Mouse (Mus musculus): ENCODE results near the gene Olfr800. TPM values are rescaled to one million over a fixed set of nuclear protein-coding genes. Genes with fewer than 3 reads are reported as not detected.

The Olfr800 gene
- not detected in 2 replicates for polyA plus RNA-seq (2016; fragmentation: Nextera tagmentation; extraction: Ambion mirVana)

DNA sequence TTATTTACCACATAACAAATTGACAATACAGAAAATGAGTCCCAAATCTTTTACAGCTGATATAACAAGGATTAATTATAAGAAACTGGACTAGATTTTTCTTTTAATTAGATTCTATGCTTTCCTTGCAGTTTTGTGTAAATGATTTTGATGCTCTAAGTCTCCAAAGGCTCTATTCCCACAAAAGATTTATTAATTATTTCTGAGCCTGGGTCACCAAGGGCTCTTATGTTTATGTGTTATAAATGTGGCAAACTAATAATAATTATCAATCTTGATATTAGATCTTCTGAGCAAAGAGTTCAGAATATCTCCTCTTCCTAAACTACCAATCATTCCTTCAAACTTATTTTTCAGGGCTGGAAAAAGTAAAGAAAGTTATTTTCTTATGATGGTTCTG, at the start of gene Olfr800:
TSS of gene Olfr800 (plus strand) at position 301 of the 400 bp plus-strand sequence.
- no peaks in the 10 kb centered on the region for H3K27me3 ChIP-seq (ENCODE audit: insufficient read depth, poor library complexity, severe bottlenecking)
- H3K4me1 ChIP-seq: no peaks in the 10 kb centered on the region
- no peaks in the 10 kb centered on the region for H3K36me3 ChIP-seq
- no peak within 1 kb of the TSS for H3K4me3 ChIP-seq
- no peak for DNase-seq (ENCODE audit: low spot score)
- H3K9me3 ChIP-seq: no peaks in the 10 kb centered on the region
- H3K27ac ChIP-seq: no peak within 1 kb of the TSS

DNA sequence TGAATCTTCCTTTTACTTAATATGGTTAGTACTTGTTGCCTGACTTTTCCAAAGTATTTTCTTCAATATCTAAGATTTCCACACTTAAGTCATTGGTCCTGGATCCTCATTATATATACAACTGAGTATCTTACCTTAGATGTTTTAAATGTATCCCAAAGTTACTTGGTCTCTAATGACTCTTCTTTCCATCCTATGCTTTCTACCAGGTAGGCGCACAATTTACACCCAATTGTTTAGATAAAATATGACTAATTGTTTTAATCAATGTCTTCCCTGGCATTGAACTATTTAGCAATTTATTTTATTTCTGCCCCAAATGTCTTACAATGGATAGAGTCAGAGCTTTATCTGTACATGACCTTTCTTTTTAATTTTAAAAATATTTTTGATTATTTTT, 45.0 kb upstream of the Olfr800 start, which contains the start of gene Olfr796:
TSS of gene Olfr796 (minus strand) at position 101 of the 400 bp plus-strand sequence.
- no peak within 1 kb of the TSS for H3K27ac ChIP-seq
- no peak within 1 kb of the TSS for H3K4me3 ChIP-seq
- no peaks in the 10 kb centered on the region for H3K9me3 ChIP-seq
- DNase-seq (ENCODE audit: low spot score): no peak
- 89% methylated on average over 1 of the region's 1 CpGs for WGBS
- no peaks in the 10 kb centered on the region for H3K36me3 ChIP-seq
- no peaks in the 10 kb centered on the region for H3K4me1 ChIP-seq
- no peaks in the 10 kb centered on the region for H3K27me3 ChIP-seq (ENCODE audit: insufficient read depth, poor library complexity, severe bottlenecking)

DNA sequence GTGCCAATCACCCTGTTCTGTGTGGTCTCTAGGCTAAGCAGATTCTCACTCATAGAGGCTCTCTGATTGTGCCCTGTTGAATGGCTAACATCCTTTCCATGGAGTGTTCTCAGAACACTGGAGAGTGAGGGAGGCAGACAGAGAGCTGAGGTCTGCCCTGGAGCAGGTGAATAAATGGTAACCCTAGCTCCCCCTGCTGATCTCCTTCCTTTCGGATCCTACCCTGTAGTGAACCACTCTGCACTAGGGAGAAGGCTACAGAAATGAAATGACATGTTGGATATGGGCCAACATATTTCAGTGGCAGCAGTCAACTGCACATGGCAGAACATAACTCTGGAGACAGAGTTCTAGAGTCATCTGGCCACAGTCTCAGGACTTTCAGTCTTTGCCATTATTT, 35.8 kb upstream of the Olfr800 start:
- no peaks in the 10 kb centered on the region for H3K27me3 ChIP-seq (ENCODE audit: insufficient read depth, poor library complexity, severe bottlenecking)
- H3K4me3 ChIP-seq: no peak overlapping the region
- H3K36me3 ChIP-seq: no peaks in the 10 kb centered on the region
- no peak for DNase-seq (ENCODE audit: low spot score)
- H3K27ac ChIP-seq: no peak overlapping the region
- H3K9me3 ChIP-seq: no peaks in the 10 kb centered on the region
- WGBS: 9% methylated on average over 1 of the region's 1 CpGs
- H3K4me1 ChIP-seq: no peaks in the 10 kb centered on the region

DNA sequence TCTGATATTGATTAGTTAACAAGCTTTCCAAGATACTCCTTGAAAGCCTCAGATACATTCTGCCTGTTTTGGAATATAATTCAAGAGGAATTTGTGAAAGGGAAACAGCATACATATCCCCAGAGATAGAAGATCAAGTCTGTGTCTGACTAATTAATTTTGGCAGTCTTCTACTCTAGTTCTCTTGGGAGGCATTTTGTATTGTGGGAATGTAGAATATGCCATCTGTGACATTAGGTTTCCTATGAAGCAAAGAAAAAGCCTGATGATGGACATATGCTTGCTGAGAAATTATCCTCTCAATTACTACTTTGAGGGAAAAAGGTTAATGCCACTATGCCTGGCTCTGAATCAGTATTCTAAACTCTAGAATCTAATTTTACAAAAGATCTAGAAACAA, 34.2 kb upstream of the Olfr800 start:
- Histone ChIP-seq H3K27ac (no peak overlapping the region), H3K36me3 (no peaks in the 10 kb centered on the region), H3K27me3 (ENCODE audit: insufficient read depth, poor library complexity, severe bottlenecking) (no peaks in the 10 kb centered on the region), H3K9me3 (no peaks in the 10 kb centered on the region), H3K4me3 (no peak overlapping the region), H3K4me1 (no peaks in the 10 kb centered on the region)
- no peak for DNase-seq (ENCODE audit: low spot score)

DNA sequence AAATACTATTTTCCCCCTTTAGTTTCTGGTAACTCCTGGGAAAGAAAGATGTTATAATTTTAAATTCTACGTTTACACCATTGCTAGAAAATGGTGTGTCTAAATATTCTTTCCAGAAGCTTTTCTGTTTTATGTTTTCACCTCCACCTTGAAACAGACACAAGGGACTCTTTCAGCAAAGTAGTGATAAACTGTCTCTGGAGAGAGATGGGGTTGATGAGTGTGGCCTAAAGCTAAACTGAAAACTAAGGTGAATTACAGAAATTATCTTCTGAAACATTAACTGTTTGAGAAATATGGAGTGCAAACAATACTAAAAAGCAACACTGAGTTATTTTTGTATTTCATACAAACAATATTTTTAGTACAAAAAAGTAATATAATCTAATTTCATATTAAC, 29.7 kb upstream of the Olfr800 start, which contains the start of gene Olfr798:
TSS of gene Olfr798 (minus strand) at position 101 of the 400 bp plus-strand sequence.
- no peak within 1 kb of the TSS for H3K27ac ChIP-seq
- no peak for DNase-seq (ENCODE audit: low spot score)
- no peaks in the 10 kb centered on the region for H3K9me3 ChIP-seq
- no peaks in the 10 kb centered on the region for H3K4me1 ChIP-seq
- H3K27me3 ChIP-seq (ENCODE audit: insufficient read depth, poor library complexity, severe bottlenecking): no peaks in the 10 kb centered on the region
- 72% methylated on average over 1 of the region's 1 CpGs for WGBS
- no peak within 1 kb of the TSS for H3K4me3 ChIP-seq
- no peaks in the 10 kb centered on the region for H3K36me3 ChIP-seq

DNA sequence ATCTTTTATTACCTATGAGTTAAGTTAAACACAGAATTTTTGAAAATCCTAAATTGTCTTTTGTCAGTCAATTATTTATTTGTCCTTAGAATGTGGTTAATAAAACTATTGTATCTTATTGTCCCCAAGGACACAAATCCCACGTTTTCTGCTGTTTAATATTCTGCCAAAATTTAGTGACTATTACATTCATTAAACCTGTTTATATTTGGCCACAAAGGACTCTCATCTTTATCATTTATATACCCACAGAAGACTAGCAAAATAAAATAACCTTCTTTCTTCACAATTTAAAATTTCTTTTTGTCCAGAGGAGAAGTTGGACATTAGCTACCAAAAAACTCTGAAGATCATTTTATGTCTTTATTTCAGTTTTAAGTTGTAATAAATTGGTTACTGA, 20.3 kb upstream of the Olfr800 start, which contains the start of gene Olfr799:
TSS of gene Olfr799 (plus strand) at position 301 of the 400 bp plus-strand sequence.
- H3K27ac ChIP-seq: no peak within 1 kb of the TSS
- no peak within 1 kb of the TSS for H3K4me3 ChIP-seq
- H3K36me3 ChIP-seq: no peaks in the 10 kb centered on the region
- no peaks in the 10 kb centered on the region for H3K27me3 ChIP-seq (ENCODE audit: insufficient read depth, poor library complexity, severe bottlenecking)
- WGBS: 27% methylated on average over 1 of the region's 1 CpGs
- H3K9me3 ChIP-seq: no peaks in the 10 kb centered on the region
- no peaks in the 10 kb centered on the region for H3K4me1 ChIP-seq
- no peak for DNase-seq (ENCODE audit: low spot score)

DNA sequence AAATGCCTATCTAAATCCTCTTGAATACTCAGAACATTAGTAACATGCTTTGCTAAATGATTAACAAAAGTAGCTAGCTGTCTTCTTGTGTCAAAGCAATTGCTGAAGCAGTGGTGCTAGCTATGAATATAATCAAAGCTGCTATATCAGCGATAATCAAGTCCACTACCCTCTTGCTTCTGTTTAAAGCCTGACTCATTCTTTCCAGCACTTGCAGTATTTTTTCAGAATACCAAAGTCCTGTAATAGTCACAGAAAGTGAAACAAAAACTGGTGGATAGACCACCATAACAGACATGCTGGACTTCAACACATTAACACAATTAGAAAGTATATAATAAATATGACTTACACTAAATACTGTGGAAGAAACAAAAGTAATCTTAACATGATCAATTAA, 5.7 kb upstream of the Olfr800 start:
- DNase-seq (ENCODE audit: low spot score): no peak
- no peak overlapping the region for H3K27ac ChIP-seq
- H3K36me3 ChIP-seq: no peaks in the 10 kb centered on the region
- WGBS: 69% methylated on average over 1 of the region's 1 CpGs
- H3K9me3 ChIP-seq: no peaks in the 10 kb centered on the region
- H3K4me3 ChIP-seq: no peak overlapping the region
- H3K27me3 ChIP-seq (ENCODE audit: insufficient read depth, poor library complexity, severe bottlenecking): no peaks in the 10 kb centered on the region
- H3K4me1 ChIP-seq: no peaks in the 10 kb centered on the region

DNA sequence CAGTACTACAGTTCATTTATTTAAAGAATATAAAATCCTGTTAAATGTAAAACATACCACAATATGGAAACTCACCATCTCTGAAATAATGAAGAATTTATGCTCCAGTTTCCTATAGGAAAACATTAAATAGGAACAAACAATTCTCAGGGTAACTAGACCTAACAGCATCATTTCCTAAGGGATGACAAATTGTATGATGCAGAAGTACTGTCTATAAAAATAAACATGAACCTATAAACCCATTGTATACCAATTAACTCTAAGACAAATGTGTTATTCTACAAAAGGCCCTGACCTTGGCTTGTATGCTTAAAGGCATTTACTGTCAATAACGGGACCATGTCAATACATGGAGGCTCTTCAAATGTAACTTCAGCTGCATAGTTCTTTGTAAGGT, 16.3 kb downstream of the Olfr800 start, which contains the start of gene Olfr801:
TSS of gene Olfr801 (minus strand) at position 101 of the 400 bp plus-strand sequence.
- H3K4me1 ChIP-seq: no peaks in the 10 kb centered on the region
- H3K27ac ChIP-seq: no peak within 1 kb of the TSS
- DNase-seq (ENCODE audit: low spot score): no peak
- no peaks in the 10 kb centered on the region for H3K27me3 ChIP-seq (ENCODE audit: insufficient read depth, poor library complexity, severe bottlenecking)
- H3K9me3 ChIP-seq: no peaks in the 10 kb centered on the region
- no peak within 1 kb of the TSS for H3K4me3 ChIP-seq
- H3K36me3 ChIP-seq: no peaks in the 10 kb centered on the region
- 62% methylated on average over 1 of the region's 1 CpGs for WGBS

DNA sequence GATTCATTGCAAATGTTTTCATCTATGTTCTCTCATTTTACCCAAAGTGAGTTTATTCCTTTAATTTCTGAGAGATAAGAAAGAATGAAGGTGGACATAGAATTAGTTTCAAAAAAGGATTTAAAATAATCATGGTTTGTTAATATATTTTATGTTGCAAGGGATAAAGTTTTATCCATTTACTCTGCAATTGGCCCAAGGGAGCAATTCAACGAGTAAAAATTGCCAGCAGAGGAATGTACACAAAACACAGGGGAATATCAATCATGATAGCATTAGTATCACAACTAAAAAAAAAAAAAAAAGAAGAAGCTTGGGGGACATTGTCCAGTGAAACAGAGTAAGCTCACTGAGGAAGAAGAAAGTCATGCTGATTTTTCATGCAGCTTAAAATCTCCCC, 30.6 kb downstream of the Olfr800 start, which contains the start of gene Olfr802:
TSS of gene Olfr802 (minus strand) at position 101 of the 400 bp plus-strand sequence.
- no peak for DNase-seq (ENCODE audit: low spot score)
- 64% methylated on average over 1 of the region's 1 CpGs for WGBS
- H3K27ac ChIP-seq: no peak within 1 kb of the TSS
- no peaks in the 10 kb centered on the region for H3K27me3 ChIP-seq (ENCODE audit: insufficient read depth, poor library complexity, severe bottlenecking)
- no peak within 1 kb of the TSS for H3K4me3 ChIP-seq
- no peaks in the 10 kb centered on the region for H3K9me3 ChIP-seq
- no peaks in the 10 kb centered on the region for H3K4me1 ChIP-seq
- no peaks in the 10 kb centered on the region for H3K36me3 ChIP-seq

DNA sequence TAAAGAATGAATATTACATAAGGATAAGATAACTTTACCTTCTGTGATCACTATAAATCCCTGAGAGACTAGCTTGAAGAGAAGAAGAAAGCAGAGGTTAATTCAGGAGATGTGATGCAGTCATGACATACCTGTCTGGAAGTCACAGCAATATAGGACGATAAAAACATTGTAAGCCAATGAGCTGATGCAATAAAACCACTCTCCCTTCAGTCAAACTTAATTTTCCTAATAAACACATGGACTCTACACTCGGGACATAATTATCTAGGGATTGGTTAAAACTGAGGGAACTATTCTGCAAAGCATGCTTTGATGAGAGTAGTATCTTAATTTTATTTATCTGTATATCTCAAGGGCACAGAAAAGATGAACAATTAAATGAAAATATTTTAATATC, 36.7 kb downstream of the Olfr800 start, which contains the start of gene Olfr803:
TSS of gene Olfr803 (minus strand) at position 101 of the 400 bp plus-strand sequence.
- Histone ChIP-seq H3K27ac (no peak within 1 kb of the TSS), H3K27me3 (ENCODE audit: insufficient read depth, poor library complexity, severe bottlenecking) (no peaks in the 10 kb centered on the region), H3K4me3 (no peak within 1 kb of the TSS), H3K36me3 (no peaks in the 10 kb centered on the region), H3K9me3 (no peaks in the 10 kb centered on the region), H3K4me1 (no peaks in the 10 kb centered on the region)
- no peak for DNase-seq (ENCODE audit: low spot score)
- 74% methylated on average over 2 of the region's 2 CpGs for WGBS

DNA sequence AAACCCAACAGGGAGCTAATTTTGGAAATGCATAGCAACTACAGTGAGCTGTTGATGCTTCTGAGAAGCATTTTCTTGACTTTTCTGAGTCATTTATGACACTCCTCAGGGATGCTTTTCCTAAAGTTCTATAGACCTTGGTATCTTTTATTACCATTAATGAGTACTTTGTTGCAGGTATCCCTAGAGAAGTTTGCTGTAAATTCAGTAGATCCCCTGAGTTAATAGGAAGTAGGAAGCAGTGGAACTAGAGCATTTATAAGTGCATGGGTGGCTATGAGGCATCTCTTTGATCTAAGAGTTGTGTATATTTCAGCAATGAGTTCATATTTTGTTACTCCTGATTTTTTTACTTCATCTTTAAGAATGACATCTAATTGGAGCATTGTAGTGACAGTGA, 45.4 kb downstream of the Olfr800 start, which contains the start of gene Olfr804:
TSS of gene Olfr804 (plus strand) at position 301 of the 400 bp plus-strand sequence.
- no peak within 1 kb of the TSS for H3K27ac ChIP-seq
- no peaks in the 10 kb centered on the region for H3K36me3 ChIP-seq
- H3K27me3 ChIP-seq (ENCODE audit: insufficient read depth, poor library complexity, severe bottlenecking): no peaks in the 10 kb centered on the region
- H3K9me3 ChIP-seq: no peaks in the 10 kb centered on the region
- no peak within 1 kb of the TSS for H3K4me3 ChIP-seq
- no peak for DNase-seq (ENCODE audit: low spot score)
- H3K4me1 ChIP-seq: no peaks in the 10 kb centered on the region

Other genes with a start within 250 kb of the Olfr800 start
- not detected in 2 replicates for gene Olfr786, start 230.4 kb upstream of the Olfr800 start, polyA plus RNA-seq (2016; fragmentation: Nextera tagmentation; extraction: Ambion mirVana)
- gene Olfr787, start 195.8 kb upstream of the Olfr800 start, polyA plus RNA-seq (2016; fragmentation: Nextera tagmentation; extraction: Ambion mirVana): not detected in 2 replicates
- not detected in 2 replicates for gene Olfr788, start 186.7 kb upstream of the Olfr800 start, polyA plus RNA-seq (2016; fragmentation: Nextera tagmentation; extraction: Ambion mirVana)
- gene Olfr789, start 172.9 kb upstream of the Olfr800 start, polyA plus RNA-seq (2016; fragmentation: Nextera tagmentation; extraction: Ambion mirVana): not detected in 2 replicates
- not detected in 2 replicates for gene Olfr790, start 159.2 kb upstream of the Olfr800 start, polyA plus RNA-seq (2016; fragmentation: Nextera tagmentation; extraction: Ambion mirVana)
- gene Olfr791, start 135.9 kb upstream of the Olfr800 start, polyA plus RNA-seq (2016; fragmentation: Nextera tagmentation; extraction: Ambion mirVana): not detected in 2 replicates
- gene Olfr792, start 118.5 kb upstream of the Olfr800 start, polyA plus RNA-seq (2016; fragmentation: Nextera tagmentation; extraction: Ambion mirVana): not detected in 2 replicates
- not detected in 2 replicates for gene Olfr794, start 90.0 kb upstream of the Olfr800 start, polyA plus RNA-seq (2016; fragmentation: Nextera tagmentation; extraction: Ambion mirVana)
- gene Olfr796, start 45.1 kb upstream of the Olfr800 start, polyA plus RNA-seq (2016; fragmentation: Nextera tagmentation; extraction: Ambion mirVana): not detected in 2 replicates
- gene Olfr798, start 29.8 kb upstream of the Olfr800 start, polyA plus RNA-seq (2016; fragmentation: Nextera tagmentation; extraction: Ambion mirVana): not detected in 2 replicates
- not detected in 2 replicates for gene Olfr799, start 20.2 kb upstream of the Olfr800 start, polyA plus RNA-seq (2016; fragmentation: Nextera tagmentation; extraction: Ambion mirVana)
- not detected in 2 replicates for gene Olfr801, start 16.2 kb downstream of the Olfr800 start, polyA plus RNA-seq (2016; fragmentation: Nextera tagmentation; extraction: Ambion mirVana)
- gene Olfr802, start 30.5 kb downstream of the Olfr800 start, polyA plus RNA-seq (2016; fragmentation: Nextera tagmentation; extraction: Ambion mirVana): not detected in 2 replicates
- not detected in 2 replicates for gene Olfr803, start 36.6 kb downstream of the Olfr800 start, polyA plus RNA-seq (2016; fragmentation: Nextera tagmentation; extraction: Ambion mirVana)
- gene Olfr804, start 45.5 kb downstream of the Olfr800 start, polyA plus RNA-seq (2016; fragmentation: Nextera tagmentation; extraction: Ambion mirVana): not detected in 2 replicates
- not detected in 2 replicates for gene Olfr805, start 71.7 kb downstream of the Olfr800 start, polyA plus RNA-seq (2016; fragmentation: Nextera tagmentation; extraction: Ambion mirVana)
- not detected in 2 replicates for gene Olfr806, start 84.2 kb downstream of the Olfr800 start, polyA plus RNA-seq (2016; fragmentation: Nextera tagmentation; extraction: Ambion mirVana)
- not detected in 2 replicates for gene Olfr807, start 100.1 kb downstream of the Olfr800 start, polyA plus RNA-seq (2016; fragmentation: Nextera tagmentation; extraction: Ambion mirVana)
- gene Olfr808, start 107.8 kb downstream of the Olfr800 start, polyA plus RNA-seq (2016; fragmentation: Nextera tagmentation; extraction: Ambion mirVana): not detected in 2 replicates
- not detected in 2 replicates for gene Olfr809, start 116.9 kb downstream of the Olfr800 start, polyA plus RNA-seq (2016; fragmentation: Nextera tagmentation; extraction: Ambion mirVana)
- gene Olfr810, start 137.2 kb downstream of the Olfr800 start, polyA plus RNA-seq (2016; fragmentation: Nextera tagmentation; extraction: Ambion mirVana): not detected in 2 replicates
- not detected in 2 replicates for gene Olfr811, start 146.7 kb downstream of the Olfr800 start, polyA plus RNA-seq (2016; fragmentation: Nextera tagmentation; extraction: Ambion mirVana)
- gene Olfr812, start 188.4 kb downstream of the Olfr800 start, polyA plus RNA-seq (2016; fragmentation: Nextera tagmentation; extraction: Ambion mirVana): not detected in 2 replicates
- gene Olfr813, start 197.7 kb downstream of the Olfr800 start, polyA plus RNA-seq (2016; fragmentation: Nextera tagmentation; extraction: Ambion mirVana): not detected in 2 replicates
- not detected in 2 replicates for gene Olfr814, start 222.2 kb downstream of the Olfr800 start, polyA plus RNA-seq (2016; fragmentation: Nextera tagmentation; extraction: Ambion mirVana)
- gene Olfr815, start 248.2 kb downstream of the Olfr800 start, polyA plus RNA-seq (2016; fragmentation: Nextera tagmentation; extraction: Ambion mirVana): not detected in 2 replicates

Measured in heart, embryonic 10.5 days (tissue).